Mouse (Mus musculus) bone marrow macrophage, adult 2 months (primary cell): ENCODE measurements at regions not wholly inside any gene's neighbourhood (a gene's known extent, or its start where the extent isn't known, plus 50 kb on each side); places are given as distances from the start of the nearest gene placed in this dataset.

Experiments
- CTCF ChIP-seq: IDR thresholded peaks from 2 replicates; pipeline ENCODE4 v1.5.1; 2012; ENCODE audit warnings: low read depth, mild to moderate bottlenecking, low read length, moderate library complexity
- POLR2A ChIP-seq: IDR thresholded peaks from 2 replicates; pipeline ENCODE4 v1.6.1; 2012; ENCODE audit warnings: mild to moderate bottlenecking, low read depth, low read length, borderline replicate concordance

DNA sequence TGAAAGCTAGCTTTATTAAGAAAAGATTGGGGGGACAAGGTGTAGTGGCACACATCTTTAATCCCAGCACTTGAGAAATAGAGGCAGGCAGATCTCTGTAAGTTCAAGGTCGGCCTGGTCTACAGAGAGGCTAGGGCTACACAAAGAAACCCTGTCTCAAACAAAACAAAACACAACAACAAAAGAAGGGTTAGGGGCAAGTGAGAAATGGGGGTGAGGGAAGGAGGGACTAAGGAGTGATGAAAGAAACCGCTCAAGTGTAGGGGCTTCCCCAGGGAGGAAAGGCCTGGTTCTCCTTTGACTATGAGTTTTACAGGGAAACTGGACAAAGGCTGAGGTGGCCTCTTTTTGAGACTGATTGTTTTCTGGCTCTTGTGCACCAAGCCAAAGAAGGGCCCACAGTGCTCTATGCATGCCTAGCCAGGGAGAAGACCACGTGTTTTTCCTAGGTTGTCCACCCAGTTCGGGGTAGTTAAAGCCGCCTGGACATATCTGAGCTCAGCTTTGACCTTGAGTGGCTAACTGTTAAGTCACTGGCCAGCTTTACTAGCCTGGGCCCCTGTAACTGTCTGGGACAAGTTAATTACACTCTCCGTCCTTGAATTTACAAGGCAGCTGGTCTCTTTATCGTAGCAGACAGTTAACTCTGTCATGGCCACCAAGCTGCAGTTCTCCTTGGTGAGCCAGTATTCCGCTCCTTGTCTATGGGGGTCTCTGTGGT is 90.2 kb upstream of the Armc2 start:
- TF ChIP-seq CTCF (no peak), POLR2A (no peak)
